Mouse (Mus musculus) E14TG2a.4 (cell line): ENCODE data around the gene Ran.

Experiments used
- CTCF ChIP-seq: conservative IDR thresholded peaks from 2 replicates; pipeline ENCODE4 v1.5.1; 2014; ENCODE audit warnings: low read length
- NANOG ChIP-seq: IDR thresholded peaks from 2 replicates; pipeline ENCODE4 v1.6.1; 2014; ENCODE audit warnings: borderline replicate concordance, low read length, mixed read lengths

DNA sequence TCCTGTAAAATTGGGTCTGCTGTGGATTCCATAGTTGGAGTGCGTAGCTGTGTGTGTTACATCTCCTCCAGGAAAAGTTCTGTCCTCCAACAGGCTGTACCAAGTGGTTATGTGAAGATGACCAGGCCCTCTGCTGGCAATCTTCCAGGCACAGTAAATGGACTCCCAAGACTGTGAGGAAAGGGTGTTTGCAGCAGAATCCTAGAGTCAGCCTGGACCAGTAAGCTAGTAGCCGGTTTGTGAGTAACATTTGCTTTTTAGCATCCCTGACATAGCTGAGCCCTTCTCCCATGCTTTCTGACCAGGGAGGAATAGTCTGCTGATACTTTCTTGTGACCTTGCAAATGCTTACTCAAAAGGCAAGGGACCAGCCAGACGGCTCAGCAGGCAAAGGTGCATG lies 6.3 kb downstream of the Ran start:
- no peak for TF ChIP-seq CTCF
- no peak for TF ChIP-seq NANOG
